Mouse (Mus musculus) liver (tissue): ENCODE data around the gene Ocm.

Experiments used
- DNase-seq: peaks from one replicate; pipeline ENCODE4 v3.0.0-alpha.2; 2020; ENCODE audit warnings: mixed read lengths

Gene Ocm

DNA sequence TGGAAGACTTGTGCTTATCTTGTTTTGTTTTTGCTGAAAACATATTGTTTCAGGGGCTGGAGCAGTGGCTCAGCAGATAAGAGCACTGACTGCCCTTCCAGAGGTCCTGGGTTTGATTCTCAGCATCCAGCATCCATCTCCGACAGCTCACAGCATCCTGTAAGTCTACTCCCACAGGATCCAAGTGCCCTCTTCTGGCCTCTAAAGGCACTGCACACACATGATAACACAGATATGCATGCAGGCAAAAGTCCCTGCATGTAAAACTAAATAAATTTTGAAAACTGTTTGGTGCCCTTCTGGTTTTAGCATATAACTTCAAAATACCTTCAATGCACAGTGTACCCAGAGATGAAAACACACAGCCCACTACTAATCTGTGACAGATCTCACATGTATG lies 27.1 kb downstream of the Ocm start:
- DNase-seq = peak; percentile 44

DNA sequence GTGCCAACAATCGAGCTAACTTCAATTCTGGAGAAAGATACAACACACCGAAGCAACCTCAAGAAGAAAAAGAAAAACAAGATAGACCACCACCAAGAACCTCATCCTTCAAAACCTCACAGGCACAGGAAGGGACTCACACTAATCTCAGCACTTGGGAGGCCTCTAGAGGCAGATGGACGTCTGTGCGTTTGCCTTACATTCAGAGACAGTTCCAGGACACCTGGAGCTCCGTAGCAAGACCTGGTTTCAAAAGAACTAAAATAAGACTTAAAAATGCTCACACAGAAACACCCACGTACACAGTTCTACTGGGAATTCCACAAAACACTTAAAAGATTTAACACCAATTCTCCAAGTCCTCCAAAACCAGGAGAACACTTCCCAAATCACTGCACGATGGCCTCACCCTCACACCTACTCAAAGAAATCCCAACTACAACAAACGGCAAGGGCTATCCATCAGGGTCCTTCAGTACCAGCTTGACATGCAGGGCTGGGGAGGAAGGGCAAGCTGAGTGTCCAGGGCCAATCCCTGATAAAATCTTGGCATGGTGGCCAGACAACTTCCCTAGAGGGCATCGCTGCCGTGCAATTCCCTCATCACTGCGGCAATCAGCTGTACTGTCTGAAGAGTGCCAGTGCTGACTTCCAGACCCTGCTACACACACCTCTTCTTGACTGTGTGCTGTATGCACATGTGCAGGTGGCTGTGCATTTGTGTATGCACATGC lies 31.7 kb downstream of the Ocm start:
- DNase-seq = no peak

- DNase-seq = no peak
These were observed 32.6 kb downstream of the Ocm start for GRCm38 (mm10) chr5:143993849-143994248.

GRCm38 (mm10) chr5:143993260-143993659 lies 33.2 kb downstream of the Ocm start:
- DNase-seq = no peak

DNA sequence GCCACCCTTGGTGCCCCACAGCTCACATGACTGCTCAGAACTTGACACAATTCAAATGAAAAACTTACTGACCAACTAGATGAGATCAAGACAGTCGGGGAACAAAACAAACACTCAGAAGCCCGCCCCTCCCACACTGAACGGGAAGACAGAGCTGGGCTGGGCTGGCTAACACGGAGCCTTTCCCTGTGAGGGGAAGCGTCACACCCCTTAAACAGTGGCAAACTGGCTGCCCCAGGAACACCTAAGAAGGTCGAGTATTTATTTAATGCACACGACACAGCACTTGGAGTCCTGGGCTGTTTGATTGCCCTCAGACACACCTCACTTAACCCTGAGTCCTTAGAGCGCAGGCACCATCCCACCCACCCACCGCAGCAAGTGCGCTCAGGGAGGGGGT lies 33.8 kb downstream of the Ocm start:
- no peak for DNase-seq

DNA sequence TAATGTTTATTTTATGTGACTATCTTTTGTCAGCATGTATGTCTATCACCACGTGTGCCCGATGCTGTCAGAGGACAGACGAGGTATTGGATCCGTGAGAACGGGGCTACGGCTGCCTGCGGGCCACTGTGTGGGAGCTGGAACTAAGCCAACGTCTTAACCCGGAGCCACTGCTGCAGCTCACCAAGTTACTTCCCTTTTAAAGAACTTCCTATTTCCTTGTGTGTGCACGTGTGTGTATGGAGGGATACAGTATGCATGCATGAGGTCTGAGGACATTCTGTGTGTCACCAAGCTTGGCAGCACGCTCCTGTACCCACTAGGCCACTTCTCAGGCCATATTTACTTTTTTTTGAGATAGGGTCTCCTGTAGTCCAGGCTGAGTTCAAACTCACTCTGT lies 36.4 kb downstream of the Ocm start:
- no peak for DNase-seq

GRCm38 (mm10) chr5:143989046-143989445 lies 37.4 kb downstream of the Ocm start:
- no peak for DNase-seq

GRCm38 (mm10) chr5:143987596-143987995 lies 38.9 kb downstream of the Ocm start:
- no peak for DNase-seq

DNA sequence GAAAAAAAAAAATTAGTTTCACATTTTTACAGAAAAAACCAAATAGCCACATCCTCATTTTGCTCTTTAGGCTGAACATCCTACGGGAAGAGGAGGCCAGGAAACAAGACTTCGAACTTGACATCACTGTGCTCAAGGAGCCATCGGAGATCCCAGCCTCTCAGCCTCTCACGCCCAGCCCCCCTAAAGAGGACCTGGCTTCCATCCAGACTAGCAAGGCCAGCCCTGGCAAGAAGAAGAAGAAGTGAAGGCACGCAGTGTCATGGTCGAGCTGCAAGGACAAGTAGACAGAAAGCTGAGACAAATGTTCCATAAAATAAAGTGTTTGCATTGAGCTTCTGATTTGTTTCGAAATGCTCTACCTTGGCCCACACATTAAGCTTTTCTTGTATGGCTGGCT lies 41.1 kb downstream of the Ocm start:
- DNase-seq = no peak

DNA sequence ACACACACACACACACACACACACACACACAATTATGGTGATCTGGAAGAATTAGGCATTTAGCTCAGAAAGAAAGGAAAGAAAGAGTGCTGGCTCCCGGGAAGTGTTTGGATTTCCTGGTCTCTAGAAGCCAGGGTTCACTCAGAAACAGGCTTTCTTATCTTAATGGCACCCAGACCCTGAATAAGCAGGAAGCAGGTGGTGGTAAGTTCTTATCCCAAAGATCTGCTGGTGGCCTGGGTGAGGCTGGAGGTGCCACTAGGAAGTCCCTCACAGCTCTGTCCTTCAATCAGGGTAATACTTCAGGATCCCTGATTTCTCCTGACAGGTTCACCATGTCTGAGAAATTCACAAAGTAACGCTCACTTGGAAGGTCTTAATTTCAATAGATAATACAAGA lies 44.1 kb downstream of the Ocm start:
- DNase-seq = no peak

- DNase-seq = no peak
These were observed 45.6 kb downstream of the Ocm start for GRCm38 (mm10) chr5:143980858-143981257.

DNA sequence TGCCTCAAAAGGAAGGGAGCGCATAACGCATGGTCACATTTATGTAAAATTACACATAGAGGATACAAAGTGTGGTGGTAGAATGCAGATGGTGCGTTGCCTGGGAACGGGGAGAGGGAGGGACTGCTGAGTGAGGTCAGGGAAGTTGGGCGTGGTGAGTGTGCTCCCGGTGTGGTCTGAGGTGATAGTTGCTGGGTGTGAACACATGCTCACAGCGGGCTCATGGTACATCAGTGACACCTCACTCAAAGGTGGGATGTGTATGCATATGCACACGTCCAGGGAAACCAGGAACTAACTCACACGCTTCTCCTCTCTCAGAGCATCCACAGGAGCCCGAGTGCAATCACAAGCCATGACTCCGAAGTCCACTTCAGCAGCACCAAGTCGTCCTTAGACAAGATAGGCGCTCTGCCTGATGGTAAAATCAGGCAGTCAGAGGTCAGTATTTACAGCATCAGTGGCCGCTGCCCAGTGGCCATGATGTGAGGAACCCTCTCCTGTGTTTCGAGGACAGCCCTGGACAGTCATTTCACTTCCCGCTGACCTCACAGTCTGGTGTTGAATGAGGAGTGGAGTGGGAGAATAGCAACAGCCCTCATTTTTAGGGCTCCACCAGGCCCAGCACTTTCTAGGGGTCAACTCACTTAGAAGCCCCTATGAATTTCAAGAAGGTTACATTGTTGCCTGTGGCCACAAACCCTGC lies 49.6 kb downstream of the Ocm start:
- peak; percentile 88 for DNase-seq

DNA sequence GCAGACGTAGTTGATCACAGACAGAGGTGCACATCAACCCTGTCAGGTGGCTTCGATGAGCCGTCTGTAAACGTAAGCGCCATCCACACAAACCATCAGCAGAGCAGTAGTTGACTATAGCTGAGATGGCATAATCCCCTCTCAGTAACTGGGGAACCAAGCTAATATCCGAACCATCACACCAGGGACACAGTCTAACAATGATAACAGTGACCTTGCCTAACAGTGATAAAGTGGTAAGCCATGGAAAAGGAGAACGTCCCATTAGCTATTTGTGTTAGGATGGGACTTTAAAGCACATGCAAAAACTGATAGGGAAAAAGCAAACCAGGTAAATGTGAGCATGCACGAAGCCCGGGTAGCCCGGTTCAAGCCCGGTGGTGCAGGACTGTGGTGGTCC lies 50.2 kb downstream of the Ocm start:
- DNase-seq = no peak

DNA sequence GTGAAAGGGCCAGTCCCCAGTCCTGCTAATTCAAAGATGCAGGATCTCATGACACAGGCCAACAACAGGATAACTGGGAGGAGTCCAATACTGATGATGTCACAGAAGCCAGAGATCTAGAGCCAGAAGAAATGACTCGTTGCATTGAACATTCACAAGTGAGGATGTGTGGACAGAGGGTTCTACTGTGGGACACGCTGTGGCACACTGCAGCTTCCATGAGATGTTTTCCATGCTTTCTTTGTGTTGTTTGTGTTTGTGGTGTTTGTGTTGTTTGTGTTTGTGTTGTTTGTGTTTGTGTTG lies 50.9 kb downstream of the Ocm start:
- no peak for DNase-seq

DNA sequence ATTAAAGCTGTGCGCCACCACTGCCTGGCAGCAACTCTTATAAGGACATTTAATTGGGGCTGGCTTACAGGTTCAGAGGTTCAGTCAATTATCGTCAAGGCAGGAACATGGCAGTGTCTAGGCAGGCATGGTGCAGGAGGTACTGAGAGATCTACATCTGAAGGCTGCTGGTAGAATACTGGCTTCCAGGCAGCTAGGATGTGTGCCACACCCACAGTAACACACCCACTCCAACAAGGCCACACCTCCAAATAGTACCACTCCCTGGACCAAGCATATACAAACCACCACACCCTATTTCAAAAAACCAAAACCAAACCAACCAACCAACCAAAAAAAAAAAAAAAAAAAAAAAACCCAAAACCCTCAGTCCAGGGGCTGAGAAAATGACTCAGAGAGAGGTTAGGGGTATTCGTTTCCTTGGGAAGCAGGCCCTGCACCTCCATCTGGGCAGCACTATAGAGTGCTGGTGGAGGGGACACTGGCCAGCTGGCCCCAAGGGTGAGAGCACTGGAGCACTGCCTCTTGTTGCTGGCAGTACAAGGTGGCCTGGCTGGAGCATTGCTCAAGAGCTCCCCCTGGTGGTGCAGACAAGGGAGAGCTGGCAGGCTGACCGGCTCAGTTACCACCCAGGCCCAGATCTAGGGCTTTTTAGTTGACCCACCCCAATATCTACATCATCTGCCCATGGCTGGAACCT lies 51.4 kb downstream of the Ocm start:
- DNase-seq = peak; percentile 86

GRCm38 (mm10) chr5:143972628-143973027 lies 53.8 kb downstream of the Ocm start:
- DNase-seq = no peak
